Mouse (Mus musculus): ENCODE measurements around the gene Sh3bp1.

The Sh3bp1 gene

DNA sequence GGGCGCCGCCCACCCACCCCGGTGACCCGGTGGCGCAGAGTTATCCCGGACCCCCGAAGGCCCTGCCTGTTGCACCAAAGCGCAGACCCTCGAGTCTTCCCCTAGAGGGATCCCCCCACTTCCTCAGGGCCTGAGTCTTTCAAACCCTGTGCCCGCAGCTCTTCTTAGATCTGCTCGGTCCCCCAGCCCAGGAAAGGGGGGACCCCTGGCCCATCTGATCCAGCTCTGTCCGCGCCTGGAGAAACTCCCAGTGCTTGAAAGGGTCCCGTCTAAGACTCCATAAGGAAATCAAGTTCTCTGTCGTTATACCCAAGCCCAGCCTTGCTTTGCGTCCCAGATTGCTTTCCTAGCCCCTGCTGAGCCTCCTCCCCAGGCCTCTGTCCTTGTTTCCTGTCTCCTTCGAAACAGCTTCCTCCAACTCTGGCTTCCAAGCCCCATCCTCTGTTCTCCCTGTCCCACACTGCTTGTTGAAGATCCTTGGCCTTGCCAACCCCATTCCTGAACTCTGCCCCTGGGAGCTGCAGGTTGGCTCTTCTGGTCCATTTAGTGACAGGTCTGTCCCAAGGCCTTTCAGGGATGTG is 21.7 kb upstream of the Sh3bp1 start:
- under 1% methylated on average over 17 of the region's 17 CpGs for WGBS

DNA sequence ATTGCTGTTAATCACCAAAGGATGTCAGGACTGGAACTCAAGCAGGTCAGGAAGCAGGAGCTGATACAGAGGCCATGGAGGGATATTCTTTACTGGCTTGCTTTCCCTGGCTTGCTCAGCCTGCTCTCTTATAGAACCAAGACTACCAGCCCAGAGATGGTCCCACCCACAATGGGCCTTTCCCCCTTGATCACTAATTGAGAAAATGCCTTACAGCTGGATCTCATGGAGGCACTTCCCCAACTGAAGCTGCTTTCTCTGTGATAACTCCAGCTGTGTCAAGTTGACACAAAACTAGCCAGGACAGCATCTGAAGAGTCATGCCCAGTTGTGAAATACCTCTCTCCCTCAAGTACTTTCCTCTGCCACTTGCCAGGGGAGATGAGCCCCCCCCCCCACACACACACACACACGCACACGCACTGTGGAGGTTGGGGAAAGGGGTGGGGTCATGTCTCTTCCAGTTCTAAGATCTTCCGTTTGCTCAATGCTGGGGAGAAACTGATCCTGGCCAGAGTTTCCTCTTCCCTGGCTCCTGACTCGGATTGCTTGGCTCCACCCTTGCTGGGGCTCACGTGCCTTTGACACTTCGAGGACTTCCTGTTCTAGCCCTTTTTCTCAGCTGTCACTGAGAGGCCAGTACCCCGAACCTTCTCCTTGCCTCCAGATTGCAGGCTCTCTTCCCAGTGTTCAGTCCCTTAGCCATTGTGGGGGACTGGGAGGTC is 20.6 kb upstream of the Sh3bp1 start:
- 48% methylated on average over 7 of the region's 7 CpGs for WGBS

DNA sequence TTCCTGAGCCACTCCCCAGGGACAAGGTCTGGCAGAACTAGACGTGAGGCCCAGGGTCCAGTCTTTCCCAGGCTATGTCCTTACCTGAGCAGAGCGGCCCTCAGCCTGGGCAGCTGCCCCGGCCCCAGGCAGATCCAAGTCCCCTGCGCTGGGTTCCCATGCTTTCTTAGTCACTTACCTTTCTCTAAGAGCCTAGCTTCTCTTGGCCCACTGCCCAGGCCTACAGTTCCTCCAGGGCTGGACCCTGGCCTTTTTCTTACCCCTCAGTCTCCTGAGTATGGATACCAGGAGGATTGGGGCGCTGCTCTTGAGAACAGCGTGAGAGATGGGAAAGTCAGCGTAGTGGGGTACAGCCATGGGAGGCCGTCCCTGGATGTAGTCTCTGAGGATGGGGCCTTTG is 19.1 kb upstream of the Sh3bp1 start:
- 91% methylated on average over 8 of the region's 8 CpGs for WGBS

DNA sequence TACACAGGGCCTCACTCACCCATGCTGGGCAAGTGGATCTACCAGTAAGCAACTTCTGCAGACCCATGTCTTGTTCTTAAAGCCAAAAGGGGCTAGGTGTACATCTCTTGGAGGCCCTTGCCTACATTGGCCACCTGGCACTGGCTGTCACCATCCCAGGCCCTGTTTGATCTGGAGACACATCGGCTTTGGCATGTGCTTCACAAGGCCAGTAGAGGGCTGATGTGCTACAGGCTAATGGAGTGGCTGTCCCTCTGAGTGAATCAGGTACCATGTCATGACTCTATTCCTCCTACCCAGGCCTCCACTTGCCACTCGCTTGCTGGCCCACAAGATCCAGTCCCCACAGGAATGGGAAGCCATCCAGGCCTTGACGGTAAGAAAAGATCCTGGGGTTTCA is 17.7 kb upstream of the Sh3bp1 start:
- whole genome bisulfite sequencing = 82% methylated on average over 3 of the region's 3 CpGs

DNA sequence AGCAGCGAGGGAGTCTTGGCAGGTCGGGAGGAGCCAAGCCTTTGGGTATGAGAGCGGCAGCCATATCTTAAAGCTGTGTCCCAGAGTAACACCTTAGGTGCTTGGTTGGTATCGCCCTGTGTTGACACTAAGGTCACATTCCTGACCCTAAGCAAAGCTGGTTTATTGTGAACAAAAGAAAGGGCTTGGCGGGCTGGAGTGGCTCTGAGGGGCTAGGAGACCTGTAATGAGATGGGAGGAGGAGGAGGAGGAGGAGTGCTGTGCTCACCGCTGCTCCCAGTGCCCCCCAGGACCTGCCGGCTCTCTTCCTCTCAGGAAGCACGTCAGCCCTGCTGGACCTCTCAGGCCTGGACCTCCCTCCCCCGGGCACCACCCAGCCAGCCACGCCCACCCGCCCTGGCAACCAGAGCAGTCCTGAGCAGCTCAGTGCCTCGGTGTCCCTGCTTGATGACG is 10.1 kb upstream of the Sh3bp1 start:
- WGBS = 54% methylated on average over 13 of the region's 13 CpGs

DNA sequence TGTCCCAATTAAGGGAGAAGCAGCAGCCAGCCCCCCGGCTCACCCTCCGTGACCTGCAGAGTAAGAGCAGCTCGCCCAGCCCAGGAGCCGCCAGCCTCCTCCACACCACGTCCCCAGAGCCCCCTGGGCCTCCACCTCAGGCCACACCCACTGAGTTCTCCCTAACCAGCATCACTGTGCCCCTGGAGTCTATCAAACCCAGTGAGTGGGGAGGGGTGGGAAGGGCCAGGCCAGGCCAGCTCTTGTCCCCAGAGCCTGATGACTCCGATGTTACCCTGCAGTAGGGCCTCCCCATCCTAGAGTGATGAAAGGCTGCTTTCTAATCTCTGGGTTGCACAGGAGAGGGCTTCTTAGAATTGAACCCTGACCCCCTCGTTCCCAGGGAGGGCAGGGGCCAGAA is 7.1 kb upstream of the Sh3bp1 start:
- WGBS = 74% methylated on average over 7 of the region's 7 CpGs

DNA sequence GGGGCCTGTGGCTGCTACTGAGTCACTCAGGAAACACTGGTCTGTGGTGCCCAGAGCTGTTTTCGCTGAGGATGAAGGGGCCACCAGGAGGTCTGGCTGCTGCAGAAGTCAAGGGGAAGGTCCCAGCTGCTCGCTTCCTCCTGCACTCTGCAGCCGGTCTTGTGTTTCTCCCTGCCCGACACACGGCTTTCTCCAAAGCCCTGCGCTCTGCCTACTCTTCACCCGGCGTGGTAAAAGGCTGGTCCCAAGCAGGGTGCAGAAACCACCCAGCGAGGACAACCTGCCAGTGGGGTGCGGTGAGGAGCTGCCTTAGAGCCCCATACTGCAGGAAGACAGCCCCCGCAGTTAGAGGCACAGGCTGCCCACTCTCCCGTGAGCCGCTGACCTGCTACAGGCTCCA is 4.8 kb upstream of the Sh3bp1 start:
- 70% methylated on average over 13 of the region's 13 CpGs for WGBS

DNA sequence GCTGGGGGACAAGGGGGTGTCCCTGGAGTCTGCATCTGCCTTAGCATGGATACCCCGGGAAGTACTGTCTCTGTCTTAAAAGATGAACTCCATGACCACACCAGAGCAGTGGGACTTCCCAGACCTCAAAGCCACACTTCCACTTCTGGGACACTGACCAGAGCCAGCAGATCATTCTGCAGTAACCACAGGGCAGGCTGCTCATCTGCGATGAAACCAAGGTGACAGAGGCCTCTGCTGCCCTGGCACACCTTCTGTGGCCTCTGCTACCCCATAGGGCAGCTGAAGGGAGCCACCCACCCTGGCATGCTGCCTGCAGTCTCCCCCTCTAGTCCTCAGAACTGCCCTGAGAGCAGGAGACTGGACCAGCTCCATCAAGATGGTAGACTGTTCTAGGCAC is 3.8 kb upstream of the Sh3bp1 start:
- 81% methylated on average over 2 of the region's 2 CpGs for WGBS

DNA sequence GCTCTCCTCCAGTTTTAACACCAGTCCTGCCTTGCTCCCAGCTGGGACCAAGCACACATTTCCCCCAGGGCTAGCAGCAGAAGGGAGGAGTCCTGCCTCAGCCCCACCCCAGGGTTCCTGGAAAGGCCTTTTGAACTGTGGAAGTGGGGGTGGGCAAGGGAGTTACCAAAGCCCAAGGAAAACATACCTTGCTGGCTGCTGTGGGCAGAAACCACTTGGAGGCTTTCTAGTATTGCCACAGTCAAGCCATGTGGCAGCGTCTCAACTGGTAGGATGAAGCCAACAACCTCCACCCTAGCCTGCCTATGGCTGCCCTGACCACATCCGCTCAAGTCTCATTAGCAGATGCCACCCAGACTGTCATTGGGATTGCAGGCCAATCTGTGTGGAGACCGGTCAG is 3.4 kb upstream of the Sh3bp1 start:
- WGBS = 86% methylated on average over 3 of the region's 3 CpGs

DNA sequence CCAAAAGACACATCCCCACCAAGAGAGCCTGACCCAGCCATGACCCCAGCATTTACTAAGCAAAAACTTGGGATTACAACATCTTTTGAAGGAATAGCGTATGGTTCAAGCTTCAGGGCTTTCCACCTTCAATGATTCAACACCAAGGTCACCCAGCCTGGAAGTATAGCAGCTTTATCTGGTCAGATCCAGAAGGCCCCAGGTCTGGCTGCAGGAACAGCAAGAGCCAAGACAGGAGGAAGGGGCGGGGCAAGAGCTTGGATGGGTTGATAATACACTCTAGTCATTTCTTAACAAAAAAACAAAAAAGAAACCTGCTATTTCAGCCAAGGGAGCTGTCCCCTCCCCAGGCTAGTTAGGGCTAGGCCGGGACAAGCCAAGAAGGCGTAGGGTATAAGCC is 2.1 kb upstream of the Sh3bp1 start:
- WGBS = 97% methylated on average over 4 of the region's 4 CpGs

DNA sequence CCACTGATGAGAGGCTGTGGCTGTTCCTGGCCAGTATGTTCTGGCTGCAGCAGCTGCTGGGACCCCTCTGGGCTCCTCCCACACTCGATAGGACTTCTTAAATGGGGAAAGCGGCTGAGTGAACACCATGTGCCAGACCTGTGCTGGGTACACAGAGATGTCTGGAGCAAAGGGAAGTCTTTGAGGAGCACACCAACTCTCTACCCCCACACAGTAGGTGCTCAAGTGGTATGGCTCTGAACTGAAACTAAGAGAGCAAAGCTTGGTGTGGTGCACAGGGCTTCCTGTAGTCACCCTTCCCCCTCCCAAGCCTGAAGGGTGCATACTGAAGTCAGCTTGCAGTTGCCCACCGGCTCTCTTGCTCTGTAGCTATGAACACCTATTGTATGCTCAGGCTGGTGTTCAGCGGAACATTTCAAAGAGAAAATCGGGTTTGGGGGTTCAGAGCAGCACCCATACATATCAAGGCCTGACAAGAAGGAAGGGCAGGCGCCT is 1.0 kb upstream of the Sh3bp1 start:
- 73% methylated on average over 6 of the region's 6 CpGs for WGBS

DNA sequence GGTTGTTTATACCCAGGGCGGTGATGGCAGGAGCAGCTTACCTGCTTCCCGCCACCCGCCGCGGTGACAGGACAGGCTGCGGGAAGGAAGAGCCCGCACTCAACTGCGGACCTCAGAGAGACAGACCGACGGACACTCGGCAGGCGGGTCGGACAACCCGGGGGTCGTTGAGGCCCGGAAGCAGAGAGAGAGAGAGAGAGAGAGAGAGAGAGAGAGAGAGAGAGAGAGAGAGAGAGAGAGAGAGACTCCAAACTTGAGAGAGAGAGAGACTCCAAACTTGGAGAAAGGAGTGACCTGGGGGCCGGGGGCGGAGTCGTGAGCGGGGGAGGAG is 194 bp upstream of the Sh3bp1 start, which contains the start of gene Gm49510:
TSS of gene Gm49510 (plus strand) at position 259 of the 331 bp plus-strand sequence.
- WGBS = 8% methylated on average over 20 of the region's 20 CpGs

DNA sequence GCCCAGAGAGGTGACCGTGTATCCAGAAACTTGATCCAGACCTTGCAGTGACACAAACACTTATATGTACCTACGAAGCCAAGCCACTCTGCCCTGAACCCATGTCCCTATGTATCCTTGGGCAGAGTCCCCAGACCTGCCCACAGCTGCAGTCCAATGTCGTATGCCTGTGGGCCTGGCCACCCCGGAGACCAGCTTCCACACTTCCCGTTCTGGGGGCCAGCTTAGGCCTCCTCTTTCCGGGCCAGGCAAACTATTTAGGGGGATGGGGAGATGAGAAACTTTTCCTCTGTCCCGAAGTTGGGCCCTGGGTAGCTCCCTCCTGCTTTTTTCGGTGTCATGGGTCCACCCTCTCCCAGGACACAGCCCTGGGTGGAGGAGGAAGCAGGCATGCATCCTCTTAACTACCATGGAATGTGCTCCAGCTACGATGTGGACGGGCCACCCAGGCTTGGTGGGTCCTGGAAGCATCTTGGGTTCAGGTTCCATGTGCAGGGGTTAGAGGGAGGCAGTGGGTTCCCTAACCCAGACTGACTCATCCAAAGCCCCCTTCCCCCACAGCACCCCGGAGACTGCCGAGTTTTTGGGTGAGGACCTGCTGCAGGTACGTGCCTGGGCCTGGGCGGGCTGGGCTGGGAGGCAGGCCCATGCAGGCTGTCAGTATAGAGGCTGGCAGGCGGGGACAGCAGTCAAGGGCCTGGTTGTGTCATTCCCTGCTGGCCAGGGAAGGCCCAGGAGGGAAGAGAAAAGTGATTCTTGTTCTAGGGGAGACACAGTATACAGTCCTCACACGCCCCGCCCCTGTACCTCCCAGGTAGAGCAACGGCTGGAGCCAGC is 1.2 kb downstream of the Sh3bp1 start:
- 50% methylated on average over 18 of the region's 18 CpGs for WGBS

DNA sequence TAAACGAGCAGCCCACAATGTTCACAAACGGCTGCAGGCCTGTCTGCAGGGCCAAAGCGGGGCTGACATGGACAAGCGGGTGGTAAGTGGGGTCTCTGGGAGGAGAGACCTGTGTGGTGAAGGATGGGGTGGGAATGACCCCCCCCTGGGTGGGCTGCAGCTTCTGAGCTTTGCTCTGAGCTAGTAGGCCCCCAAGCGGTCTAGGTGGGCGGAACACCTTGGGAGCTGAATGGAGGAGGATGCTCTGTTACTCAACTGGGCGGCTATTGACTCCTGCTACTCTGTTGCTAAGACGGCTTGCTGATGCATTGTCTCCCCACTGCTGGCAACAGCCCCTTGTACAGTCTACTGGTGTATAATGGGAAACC is 1.8 kb downstream of the Sh3bp1 start:
- WGBS = 67% methylated on average over 8 of the region's 8 CpGs

DNA sequence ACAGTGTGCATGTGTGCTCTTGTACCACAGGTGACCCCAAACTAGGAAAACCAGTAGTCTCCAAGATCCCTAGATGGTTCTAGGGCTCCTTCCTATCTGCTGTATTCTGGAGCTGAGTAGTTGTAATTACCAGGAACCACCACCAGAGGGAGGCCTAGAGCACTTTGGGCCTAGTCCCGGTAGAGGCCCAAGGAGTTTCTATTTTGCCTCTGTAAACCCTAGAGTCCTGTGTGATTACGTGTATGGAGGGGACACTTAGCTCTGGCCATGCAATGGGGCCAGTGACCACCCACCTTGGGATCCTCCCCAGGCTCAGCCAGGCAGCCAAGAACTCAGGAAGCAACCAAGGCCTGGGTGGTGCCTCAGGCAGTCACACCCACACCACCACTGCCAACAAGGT is 3.7 kb downstream of the Sh3bp1 start:
- WGBS = 3% methylated on average over 2 of the region's 2 CpGs

DNA sequence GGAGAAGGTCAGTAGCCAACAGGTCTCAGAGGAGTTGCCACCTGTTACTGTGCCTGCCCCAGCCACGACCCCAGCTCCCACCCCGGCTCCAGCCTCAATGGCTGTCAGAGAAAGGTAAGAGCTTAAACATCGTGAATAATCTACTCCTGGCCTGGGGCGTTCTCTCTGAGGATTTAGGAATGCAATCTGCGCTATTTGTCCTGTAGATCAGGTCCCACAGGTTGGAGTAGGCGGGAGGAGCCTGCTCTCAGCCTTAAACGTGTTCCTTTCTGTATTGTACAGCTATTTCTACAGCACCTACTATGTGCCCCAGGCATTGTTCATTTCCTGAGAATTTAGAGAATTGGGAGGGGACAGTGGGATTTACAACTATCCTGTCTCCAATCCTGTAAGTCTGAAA is 8.8 kb downstream of the Sh3bp1 start:
- WGBS = 89% methylated on average over 7 of the region's 7 CpGs

DNA sequence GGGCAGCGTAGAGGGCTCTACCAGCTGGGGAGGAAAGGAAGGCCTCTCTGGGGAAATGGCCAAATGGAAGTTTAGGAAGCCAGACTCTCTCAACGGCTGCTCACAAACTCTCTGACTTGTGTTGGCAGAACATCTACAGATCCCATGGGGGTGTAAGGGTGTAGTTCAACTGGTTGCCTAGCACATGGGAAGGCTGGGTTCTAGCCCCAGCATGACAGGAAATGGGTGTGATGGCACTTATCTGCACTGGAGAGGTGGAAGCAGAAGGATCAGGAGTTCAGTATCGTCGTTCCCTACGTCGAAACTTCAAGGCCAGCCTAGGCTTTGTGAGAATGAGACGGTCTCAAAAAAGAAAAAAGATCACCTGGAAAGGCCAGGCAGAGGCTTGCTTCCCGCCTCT is 9.4 kb downstream of the Sh3bp1 start:
- 88% methylated on average over 8 of the region's 8 CpGs for WGBS

DNA sequence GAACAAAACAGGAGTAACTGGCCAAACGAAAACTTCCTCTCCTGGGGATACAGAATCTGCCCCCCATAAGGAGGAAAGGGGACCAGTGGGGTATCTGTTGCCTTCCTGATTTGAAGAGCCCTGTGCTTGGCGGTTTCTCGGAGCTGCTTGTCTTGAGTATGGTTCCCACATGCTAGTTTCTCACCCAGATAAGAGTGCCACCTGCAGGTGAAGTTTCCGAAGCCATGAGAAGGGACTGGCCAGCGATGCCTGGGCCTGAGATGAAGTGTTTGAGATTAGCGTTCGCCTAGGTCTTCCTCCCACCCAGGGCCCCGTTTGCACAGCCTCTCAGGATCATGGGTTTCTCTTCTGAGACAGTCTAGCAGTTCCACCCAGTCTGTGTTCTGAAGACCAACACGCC is 12.5 kb downstream of the Sh3bp1 start:
- WGBS = 35% methylated on average over 9 of the region's 9 CpGs

DNA sequence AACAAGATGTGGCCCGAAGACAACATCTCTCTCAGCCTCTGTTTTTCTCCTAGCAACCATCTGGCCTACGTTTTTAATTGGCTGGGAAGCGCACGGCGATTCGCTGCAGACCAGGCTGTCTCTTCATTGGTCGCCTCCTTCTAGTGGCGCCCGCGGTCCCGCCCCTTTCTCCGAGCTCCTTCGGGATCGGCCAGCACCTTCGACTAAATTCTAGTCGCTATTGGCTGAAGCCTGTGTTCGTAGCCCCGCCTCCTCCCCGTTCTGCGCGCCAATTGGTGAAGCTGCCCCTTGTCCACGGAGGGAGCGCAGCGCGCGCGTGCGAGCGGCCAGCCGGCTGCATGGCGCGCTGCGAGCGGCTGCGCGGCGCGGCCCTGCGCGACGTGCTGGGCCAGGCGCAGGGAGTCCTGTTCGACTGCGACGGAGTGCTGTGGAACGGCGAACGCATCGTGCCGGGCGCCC is 14.1 kb downstream of the Sh3bp1 start, which contains the start of gene Pdxp:
TSS of gene Pdxp (plus strand) at position 288 of the 459 bp plus-strand sequence.
- WGBS = 1% methylated on average over 51 of the region's 51 CpGs

DNA sequence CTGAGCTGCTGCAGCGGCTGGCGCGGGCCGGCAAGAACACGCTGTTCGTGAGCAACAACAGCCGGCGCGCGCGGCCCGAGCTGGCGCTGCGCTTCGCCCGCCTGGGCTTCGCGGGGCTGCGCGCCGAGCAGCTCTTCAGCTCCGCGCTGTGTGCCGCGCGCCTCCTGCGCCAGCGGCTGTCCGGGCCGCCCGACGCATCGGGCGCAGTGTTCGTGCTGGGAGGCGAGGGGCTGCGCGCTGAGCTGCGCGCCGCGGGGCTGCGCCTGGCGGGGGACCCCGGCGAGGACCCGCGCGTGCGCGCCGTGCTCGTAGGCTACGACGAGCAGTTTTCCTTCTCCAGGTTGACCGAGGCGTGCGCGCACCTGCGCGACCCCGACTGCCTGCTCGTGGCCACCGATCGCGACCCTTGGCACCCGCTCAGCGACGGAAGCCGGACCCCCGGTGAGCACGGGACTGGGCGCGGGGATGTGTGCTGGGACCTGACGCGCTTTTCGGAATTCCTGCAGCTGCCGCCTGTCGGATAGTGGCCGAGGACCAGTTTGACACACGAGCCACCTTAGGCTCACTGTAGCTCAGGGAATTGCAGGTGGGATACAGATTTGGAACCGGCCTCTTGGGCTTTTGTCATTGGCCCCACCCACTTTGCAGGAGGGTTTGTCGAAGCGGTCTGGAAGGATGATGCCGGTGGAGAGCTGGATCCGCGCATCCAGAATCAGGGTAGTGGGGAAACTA is 14.7 kb downstream of the Sh3bp1 start:
- WGBS = under 1% methylated on average over 87 of the region's 87 CpGs

DNA sequence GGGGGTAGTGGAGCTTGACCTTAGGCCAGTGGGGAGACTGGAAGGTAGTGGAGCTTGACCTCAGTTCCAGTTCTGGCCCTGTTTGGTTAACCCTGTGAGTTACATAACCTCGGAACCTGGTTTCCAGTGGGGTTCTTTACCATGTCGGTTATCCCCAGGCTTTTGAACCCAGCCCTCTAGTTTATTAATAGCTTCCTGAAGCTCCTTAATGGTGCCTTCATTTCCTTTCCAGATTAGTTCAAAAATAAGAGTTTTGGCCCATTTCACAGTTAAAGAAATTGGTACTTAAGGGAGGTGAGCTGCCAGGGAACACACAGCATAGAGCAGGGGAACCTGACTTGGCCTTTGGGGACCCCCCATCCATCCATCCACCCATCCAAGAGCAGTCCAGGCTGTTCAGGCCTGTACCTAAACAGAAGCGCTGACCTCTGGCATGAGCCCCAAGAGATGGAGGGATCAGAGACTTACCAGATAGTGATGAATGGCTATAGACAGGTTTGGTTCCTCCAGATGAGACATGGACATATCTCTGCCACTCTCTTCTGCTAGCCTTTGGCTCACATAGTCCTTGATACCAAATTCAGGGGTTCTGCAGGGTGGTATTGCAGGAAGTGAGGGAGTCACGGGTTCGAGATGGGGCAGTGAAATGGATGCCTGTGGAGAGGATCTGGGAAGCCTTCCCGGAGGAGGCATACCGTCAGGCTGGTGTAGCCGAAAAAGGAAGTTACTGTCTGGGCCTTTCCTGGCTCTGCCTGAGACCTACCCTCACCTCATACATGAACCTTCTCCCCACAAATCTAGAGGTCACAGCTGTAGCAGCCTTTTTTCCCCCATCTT is 15.5 kb downstream of the Sh3bp1 start:
- 42% methylated on average over 8 of the region's 8 CpGs for WGBS
